Mouse (Mus musculus) C2C12 (cell line): ENCODE results near the gene Casc1. TPM values are rescaled to one million over a fixed set of nuclear protein-coding genes. Genes with fewer than 3 reads are reported as not detected.
"Not testable (repeated sequence)": the region's sequence is repeated elsewhere in the genome, so short reads cannot be mapped to it uniquely, and the experiment has no call there.

Experiments
- H3K27me3 ChIP-seq: one replicate; pipeline ENCODE4 v1.6.1; 2011; ENCODE audit not compliant: control insufficient read depth, insufficient read depth, insufficient read length
- H3K36me3 ChIP-seq: one replicate; pipeline ENCODE4 v1.6.1; 2011; ENCODE audit not compliant: control insufficient read depth, insufficient read depth
- H3K4me3 ChIP-seq: one replicate; pipeline ENCODE4 v1.5.1; 2011; ENCODE audit warnings: mild to moderate bottlenecking, control low read depth; ENCODE audit not compliant: poor library complexity, insufficient read depth, severe bottlenecking
- H3K79me2 ChIP-seq: one replicate; pipeline ENCODE4 v1.6.1; 2011; ENCODE audit not compliant: control insufficient read depth, insufficient read depth
- H3K79me3 ChIP-seq: one replicate; pipeline ENCODE4 v1.6.1; 2011; ENCODE audit warnings: low read depth, control low read depth
- H3ac ChIP-seq: one replicate; pipeline ENCODE3; 2011; ENCODE audit warnings: low read depth; ENCODE audit not compliant: control insufficient read depth, insufficient read length
- CEBPB ChIP-seq: IDR thresholded peaks from one replicate; pipeline ENCODE4 v1.6.1; 2011; ENCODE audit warnings: low read depth, mild to moderate bottlenecking, control low read depth, moderate library complexity
- CTCF ChIP-seq: IDR thresholded peaks from one replicate; pipeline ENCODE4 v1.5.1; 2011; ENCODE audit not compliant: control insufficient read depth, insufficient read depth, insufficient read length
- FOSL1 ChIP-seq: IDR thresholded peaks from one replicate; pipeline ENCODE4 v1.8.0; 2011; ENCODE audit warnings: mild to moderate bottlenecking, low read length; ENCODE audit not compliant: poor library complexity, insufficient read depth, severe bottlenecking
- MAX ChIP-seq: IDR thresholded peaks from one replicate; pipeline ENCODE4 v1.6.1; 2011; ENCODE audit warnings: mild to moderate bottlenecking, control low read depth
- MYOD1 ChIP-seq: IDR thresholded peaks from one replicate; pipeline ENCODE4 v1.6.1; 2011; ENCODE audit warnings: low read depth; ENCODE audit not compliant: control insufficient read depth, insufficient read length
- MYOG ChIP-seq: IDR thresholded peaks from one replicate; pipeline ENCODE4 v1.6.1; 2011; ENCODE audit not compliant: control insufficient read depth, insufficient read length; ENCODE audit errors: extremely low read depth
- USF1 ChIP-seq: IDR thresholded peaks from one replicate; pipeline ENCODE4 v1.6.1; 2011; ENCODE audit warnings: low read depth, mild to moderate bottlenecking, control low read depth, moderate library complexity
- polyA plus RNA-seq: library from polyadenylated mRNA; unstranded; fragments of >200 nt; fragmentation: generic; extraction: Trizol; gene quantifications from one replicate; pipeline ENCODE4 v1.2.1, GENCODE M21; 2012; ENCODE audit warnings: missing spikeins

Gene Casc1
- polyA plus RNA-seq, 1 experiment, result 0.25 TPM

GRCm38 (mm10) chr6:145139776-145140475 lies 70.9 kb downstream of the Casc1 start:
- no peaks in the 10 kb centered on the region for H3K79me3 ChIP-seq
- H3K36me3 ChIP-seq, result no peaks in the 10 kb centered on the region
- no peak overlapping the region for H3ac ChIP-seq
- peaks cover 4% of the 10 kb centered on the region for H3K27me3 ChIP-seq
- no peaks in the 10 kb centered on the region for H3K79me2 ChIP-seq
- TF ChIP-seq MYOG (no peak), FOSL1 (no peak), CTCF (no peak), USF1 (no peak), CEBPB (no peak), MYOD1 (no peak), MAX (no peak)
- no peak overlapping the region for H3K4me3 ChIP-seq

DNA sequence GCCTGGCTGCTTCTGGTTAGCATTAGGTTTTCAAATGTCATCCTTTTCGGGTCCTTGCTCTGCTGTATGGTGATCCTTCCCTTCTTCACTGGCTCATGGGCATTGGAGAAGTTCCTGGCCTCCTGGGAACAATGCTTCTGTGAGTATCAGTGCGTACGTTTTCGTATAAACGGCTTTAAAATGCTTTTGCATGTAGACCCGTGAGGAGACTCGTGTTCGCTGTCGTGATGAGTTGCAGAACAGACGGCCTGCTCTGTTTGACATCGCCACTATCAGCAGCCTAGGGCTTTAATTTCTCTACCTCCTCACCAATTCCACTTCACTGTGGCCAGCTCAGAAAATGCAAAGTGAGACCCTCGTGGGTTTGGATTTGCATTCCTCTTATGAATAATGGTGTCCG lies 71.6 kb downstream of the Casc1 start:
- Histone ChIP-seq H3K4me3 (no peak overlapping the region), H3K79me3 (no peaks in the 10 kb centered on the region), H3K79me2 (no peaks in the 10 kb centered on the region), H3K36me3 (no peaks in the 10 kb centered on the region), H3ac (no peak overlapping the region), H3K27me3 (peaks cover 4% of the 10 kb centered on the region)
- TF ChIP-seq MAX, result no peak
- no peak for TF ChIP-seq CTCF
- TF ChIP-seq MYOD1, result no peak
- no peak for TF ChIP-seq CEBPB
- TF ChIP-seq FOSL1, result no peak
- no peak for TF ChIP-seq MYOG
- no peak for TF ChIP-seq USF1

DNA sequence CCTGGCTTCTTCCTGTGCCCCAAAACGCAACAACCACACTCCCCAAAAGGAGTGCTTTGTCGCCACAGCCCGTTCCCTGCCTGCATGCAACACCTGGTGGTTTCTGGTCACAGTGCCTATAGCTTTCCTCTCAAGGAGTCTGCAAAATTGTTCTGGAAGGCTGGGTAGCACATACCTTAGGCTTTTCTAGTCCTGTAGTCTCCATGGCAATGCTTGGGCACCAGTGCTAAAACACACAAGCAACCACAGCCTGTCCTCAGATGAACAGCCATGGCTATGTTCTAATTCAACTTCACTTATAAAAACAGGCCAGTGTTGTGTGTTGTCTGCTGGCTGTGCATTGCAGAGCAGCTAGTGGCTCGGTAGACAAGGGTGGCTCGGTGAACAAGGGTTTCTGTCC lies 74.0 kb downstream of the Casc1 start:
- Histone ChIP-seq H3ac (no peak overlapping the region), H3K79me3 (no peaks in the 10 kb centered on the region), H3K79me2 (no peaks in the 10 kb centered on the region), H3K27me3 (no peaks in the 10 kb centered on the region), H3K4me3 (no peak overlapping the region), H3K36me3 (no peaks in the 10 kb centered on the region)
- TF ChIP-seq USF1, result no peak
- TF ChIP-seq CEBPB, result no peak
- TF ChIP-seq MYOG, result no peak
- no peak for TF ChIP-seq MYOD1
- TF ChIP-seq CTCF, result no peak
- no peak for TF ChIP-seq FOSL1
- no peak for TF ChIP-seq MAX

DNA sequence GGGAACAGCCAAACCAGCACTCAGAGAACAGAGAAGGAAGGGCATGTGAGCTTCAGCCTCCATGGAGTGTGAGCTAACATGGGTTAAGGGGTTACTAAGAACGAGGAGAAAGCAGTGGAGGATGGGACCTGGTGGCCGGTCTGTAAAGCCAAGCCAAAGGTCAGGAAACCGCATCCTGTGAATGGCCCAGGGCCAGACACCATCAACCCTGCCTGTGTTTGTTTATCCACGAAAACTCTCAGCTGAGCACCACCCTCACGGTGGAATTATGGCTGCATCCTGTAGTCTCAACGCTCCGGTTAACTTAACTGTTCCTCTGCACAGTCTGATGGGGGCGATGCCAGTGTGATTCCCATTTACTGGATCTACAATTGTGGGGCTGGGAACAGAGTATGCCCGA lies 75.0 kb downstream of the Casc1 start:
- no peaks in the 10 kb centered on the region for H3K36me3 ChIP-seq
- no peak overlapping the region for H3ac ChIP-seq
- H3K79me3 ChIP-seq, result no peaks in the 10 kb centered on the region
- no peaks in the 10 kb centered on the region for H3K27me3 ChIP-seq
- H3K79me2 ChIP-seq, result no peaks in the 10 kb centered on the region
- no peak for TF ChIP-seq FOSL1
- TF ChIP-seq CEBPB, result no peak
- TF ChIP-seq MYOD1, result no peak
- no peak for TF ChIP-seq MYOG
- TF ChIP-seq MAX, result no peak
- TF ChIP-seq CTCF, result no peak
- TF ChIP-seq USF1, result no peak
- H3K4me3 ChIP-seq, result no peak overlapping the region

GRCm38 (mm10) chr6:145135295-145135694 lies 75.5 kb downstream of the Casc1 start:
- Histone ChIP-seq H3K4me3 (no peak overlapping the region), H3K79me3 (no peaks in the 10 kb centered on the region)

GRCm38 (mm10) chr6:145132969-145133368 lies 77.8 kb downstream of the Casc1 start:
- not testable (repeated sequence) for H3K27me3 ChIP-seq, H3K79me2 ChIP-seq, H3K79me3 ChIP-seq, H3K36me3 ChIP-seq, H3ac ChIP-seq, H3K4me3 ChIP-seq

More at GRCm38 (mm10) chr6:145135295-145135694, 75.5 kb downstream of the Casc1 start:
- Histone ChIP-seq H3K27me3 (no peaks in the 10 kb centered on the region), H3ac (no peak overlapping the region), H3K79me2 (no peaks in the 10 kb centered on the region), H3K36me3 (no peaks in the 10 kb centered on the region)
- TF ChIP-seq MAX (no peak), MYOG (no peak), FOSL1 (no peak), USF1 (no peak), CTCF (no peak), CEBPB (no peak), MYOD1 (no peak)
